Mouse (Mus musculus) lung, postnatal 36 days (tissue): Measurements from ENCODE around the gene Mllt11.

Source experiments
- DNase-seq: peaks from one replicate; pipeline ENCODE4 v3.0.0; 2022; ENCODE audit warnings: mixed read lengths

Gene Mllt11

GRCm38 (mm10) chr3:95231298-95232221, at the start of gene Mllt11:
Mllt11 (minus strand) TSS chr3:95232171.
- DNase-seq: peak; percentile 69

DNA sequence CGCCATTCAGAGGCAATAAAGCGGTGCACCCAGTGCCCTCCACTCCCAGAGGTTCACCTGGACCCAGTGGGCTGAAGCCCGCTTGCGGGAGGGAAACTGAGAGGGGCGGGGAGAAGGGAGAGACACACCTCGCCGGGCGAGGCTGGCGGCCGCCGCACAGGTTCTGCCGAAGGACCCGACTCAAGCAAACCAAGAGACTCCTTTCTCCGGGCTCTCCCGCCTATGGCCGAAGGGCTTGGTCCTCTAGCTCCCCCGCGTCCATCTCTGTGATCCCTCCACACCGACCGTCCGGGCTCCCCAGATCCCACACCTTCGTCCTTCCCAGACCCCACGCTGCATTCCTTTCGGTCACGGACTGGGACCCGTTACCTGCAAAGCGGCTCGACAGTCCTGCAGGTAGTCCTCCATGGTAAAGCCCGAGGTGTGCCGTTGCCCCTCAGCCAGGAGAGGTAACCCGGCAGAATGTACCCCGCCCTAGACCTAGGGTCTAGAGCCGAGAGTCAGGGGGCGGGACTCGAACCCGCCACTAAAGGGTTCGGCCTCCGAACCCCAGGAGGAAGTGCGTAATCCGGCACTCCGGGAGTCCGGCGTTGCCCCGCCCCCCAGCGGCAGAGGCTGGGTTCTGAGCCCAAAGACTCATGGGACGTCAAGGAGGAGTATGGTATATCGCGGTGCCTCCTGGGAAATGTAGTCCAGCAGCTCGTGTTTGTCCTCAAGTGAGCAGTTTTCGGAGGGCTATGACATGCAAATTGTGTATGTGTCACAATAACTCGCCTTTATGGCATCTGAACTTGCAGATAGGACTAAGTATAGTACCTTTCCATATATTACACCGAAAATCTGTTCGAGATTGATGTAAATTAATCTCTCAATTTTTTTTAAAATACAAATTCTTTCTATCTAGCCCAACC, 49.5 kb upstream of the Mllt11 start, which contains the start of the genes Mindy1 and Prune1:
Gene Mindy1, plus strand, starts transcription at position 130 of the 911 bp plus-strand sequence.
Gene Prune1, minus strand, starts transcription at position 861 of the 911 bp plus-strand sequence.
- peak; percentile 100 for DNase-seq

DNA sequence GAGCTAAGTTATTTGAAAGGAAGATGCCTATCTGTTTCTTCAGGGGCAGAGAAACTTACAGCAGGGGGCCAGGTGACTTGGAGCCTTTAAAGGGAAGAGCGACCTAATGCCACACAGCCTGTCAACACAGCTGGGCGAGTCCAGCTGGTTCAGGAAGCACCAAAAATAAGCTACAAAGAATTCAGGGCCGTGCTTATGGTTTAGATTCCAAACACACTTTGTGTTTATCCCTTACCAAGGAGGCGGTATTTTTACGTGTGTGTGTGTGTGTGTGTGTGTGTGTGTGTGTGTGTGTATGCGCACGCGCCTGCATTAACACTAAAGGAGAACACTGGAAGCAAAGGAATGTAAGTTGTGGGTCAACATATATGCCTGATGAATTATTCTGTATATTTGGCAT, 48.8 kb upstream of the Mllt11 start:
- DNase-seq: peak; percentile 70

DNA sequence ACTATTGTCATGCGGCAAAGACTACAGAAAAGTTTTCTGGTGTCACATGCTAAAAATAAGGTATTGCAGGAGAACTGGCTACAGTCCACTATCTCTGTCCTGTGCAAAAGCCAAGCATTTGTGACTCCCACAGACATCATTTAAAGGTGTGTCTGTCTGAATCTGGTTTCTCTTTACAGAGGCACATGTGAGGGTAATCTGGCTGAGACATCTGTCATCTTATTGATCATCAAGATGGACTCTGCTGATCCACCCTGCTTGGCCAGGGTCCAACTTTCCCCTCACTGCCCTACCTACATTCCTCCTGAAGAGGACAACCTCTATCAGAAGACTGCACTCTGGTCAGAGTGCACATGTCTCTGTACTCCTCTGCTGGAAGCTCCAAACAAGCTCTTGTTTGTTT, 45.2 kb upstream of the Mllt11 start:
- DNase-seq: no peak

GRCm38 (mm10) chr3:95276428-95276934, 44.5 kb upstream of the Mllt11 start:
- DNase-seq: no peak

DNA sequence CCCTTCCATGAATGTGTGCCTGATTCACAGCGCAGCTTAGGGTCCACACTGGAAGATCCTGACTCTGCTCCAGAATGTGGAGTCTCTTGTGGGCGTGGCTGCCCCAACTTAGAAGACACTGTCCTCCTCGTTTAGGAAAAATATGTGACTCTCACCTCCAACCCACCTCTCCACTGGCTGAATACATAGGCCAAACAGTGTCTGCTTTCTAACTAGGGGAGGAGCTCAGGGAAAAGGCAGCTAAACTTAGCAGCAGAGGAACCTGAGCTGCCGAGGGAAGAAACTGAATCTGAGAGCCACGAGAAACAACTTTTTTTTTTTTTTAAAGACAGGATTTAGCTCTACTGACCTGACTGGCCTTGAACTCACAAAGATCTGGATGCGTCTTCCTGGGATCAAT, 43.2 kb upstream of the Mllt11 start:
- DNase-seq: no peak

- DNase-seq: no peak
Observed at GRCm38 (mm10) chr3:95274453-95274852, 42.5 kb upstream of the Mllt11 start.

- no peak for DNase-seq
Observed at GRCm38 (mm10) chr3:95273471-95273870, 41.5 kb upstream of the Mllt11 start.

DNA sequence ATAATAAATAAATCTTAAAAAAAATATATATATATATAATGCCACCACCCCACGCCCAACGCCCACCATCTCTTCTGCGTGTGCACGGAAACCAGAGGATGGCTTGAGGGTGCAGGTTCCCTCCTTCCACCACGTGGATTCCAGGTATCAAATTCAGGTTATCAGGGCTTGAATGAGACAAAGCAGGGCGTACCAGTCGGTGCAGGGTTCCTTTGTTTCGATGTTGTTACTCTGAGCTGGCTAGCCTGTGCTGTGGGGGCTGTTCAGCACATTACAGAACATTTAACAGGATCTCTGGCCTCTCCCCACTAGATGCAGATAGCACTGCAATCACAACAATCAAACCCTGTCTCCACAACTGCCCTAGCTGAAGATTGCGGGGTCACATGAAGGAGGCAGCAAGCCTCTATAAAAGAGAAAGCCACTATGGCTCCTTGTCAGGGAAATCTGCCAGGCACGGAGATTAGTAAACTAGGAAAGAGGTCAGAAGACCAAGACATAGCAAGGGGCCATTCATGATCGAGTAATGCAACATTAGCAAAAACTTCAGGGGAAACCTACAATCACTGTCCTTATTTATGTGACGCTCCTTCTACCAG, 38.9 kb upstream of the Mllt11 start:
- DNase-seq: no peak

DNA sequence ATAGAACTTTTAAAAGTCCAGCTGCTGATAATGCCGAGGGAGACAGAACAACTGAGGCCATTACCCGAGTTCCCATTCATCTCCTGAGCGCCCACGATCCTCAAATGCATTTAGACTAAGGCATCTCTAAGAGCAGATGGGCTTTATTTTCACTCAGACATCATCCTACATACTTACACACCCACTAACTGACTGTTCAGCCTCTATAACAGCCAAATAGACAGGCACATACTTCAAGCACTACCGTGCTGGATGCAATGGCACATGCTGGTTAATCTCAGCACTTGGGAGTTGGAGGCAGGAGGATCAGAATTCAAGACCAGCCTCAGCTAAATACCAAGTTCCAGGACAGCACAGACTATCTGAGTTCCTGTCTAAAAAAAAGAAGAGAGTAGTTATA, 37.8 kb upstream of the Mllt11 start:
- no peak for DNase-seq

DNA sequence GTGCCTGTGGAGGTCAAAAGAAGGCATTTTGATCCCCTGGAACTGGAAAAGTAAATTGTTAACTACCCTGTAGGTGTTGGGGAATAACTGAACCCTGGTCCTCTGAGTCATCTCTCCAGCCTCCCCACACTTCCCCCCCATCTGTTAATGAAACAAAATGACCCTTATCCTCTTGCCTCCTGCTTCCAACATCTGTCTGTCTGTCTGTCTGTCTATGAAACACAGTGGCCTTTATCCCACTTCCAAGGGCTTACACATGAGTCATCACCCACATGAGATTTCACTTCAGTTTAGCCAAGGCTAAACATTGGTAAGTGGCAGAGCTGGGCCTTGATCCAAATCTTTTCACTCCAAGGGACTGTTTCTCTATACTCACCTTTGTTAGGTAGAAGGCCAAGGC, 35.9 kb upstream of the Mllt11 start:
- DNase-seq: peak; percentile 47

- DNase-seq: no peak
Observed at GRCm38 (mm10) chr3:95266052-95266451, 34.1 kb upstream of the Mllt11 start.

DNA sequence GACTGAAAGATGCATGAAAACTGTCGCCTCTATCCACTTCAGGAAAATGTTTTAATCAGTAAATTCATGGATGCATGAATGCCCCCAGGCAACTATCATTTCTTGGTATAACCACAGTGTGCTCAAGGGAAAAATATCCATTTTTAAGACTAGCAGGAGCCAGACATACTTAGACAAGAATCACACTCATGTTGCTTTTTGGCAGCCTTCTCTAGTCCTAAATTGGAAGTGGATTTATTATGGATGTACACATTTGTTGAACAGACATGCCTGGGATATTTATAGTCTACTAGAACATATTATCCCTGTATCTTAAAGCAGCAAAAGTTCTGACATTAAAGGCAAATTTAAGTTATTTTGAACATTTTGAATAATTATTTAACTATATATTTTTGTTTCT, 32.8 kb upstream of the Mllt11 start:
- DNase-seq: no peak

GRCm38 (mm10) chr3:95263089-95263739, 31.2 kb upstream of the Mllt11 start:
- peak; percentile 89 for DNase-seq

DNA sequence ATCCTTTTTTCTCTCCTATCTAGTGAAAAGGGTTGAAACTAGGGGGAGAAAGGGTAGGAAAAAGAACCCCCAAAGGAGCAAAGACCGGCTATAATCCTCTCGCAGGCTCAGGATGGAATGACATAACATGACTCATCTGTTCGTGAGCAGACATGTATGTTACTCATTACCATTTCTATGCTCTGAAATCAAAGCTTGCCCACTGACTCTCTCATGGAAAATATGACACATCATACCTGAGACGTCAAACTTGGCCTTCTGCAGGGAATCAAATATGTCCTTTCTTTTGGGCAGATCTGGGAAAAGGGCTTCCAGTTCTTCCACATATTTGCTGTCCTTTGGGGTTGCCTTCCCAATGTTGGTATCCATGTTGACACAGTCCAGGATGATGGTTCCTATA, 30.0 kb upstream of the Mllt11 start:
- DNase-seq: no peak

GRCm38 (mm10) chr3:95256931-95257330, 25.0 kb upstream of the Mllt11 start:
- no peak for DNase-seq

DNA sequence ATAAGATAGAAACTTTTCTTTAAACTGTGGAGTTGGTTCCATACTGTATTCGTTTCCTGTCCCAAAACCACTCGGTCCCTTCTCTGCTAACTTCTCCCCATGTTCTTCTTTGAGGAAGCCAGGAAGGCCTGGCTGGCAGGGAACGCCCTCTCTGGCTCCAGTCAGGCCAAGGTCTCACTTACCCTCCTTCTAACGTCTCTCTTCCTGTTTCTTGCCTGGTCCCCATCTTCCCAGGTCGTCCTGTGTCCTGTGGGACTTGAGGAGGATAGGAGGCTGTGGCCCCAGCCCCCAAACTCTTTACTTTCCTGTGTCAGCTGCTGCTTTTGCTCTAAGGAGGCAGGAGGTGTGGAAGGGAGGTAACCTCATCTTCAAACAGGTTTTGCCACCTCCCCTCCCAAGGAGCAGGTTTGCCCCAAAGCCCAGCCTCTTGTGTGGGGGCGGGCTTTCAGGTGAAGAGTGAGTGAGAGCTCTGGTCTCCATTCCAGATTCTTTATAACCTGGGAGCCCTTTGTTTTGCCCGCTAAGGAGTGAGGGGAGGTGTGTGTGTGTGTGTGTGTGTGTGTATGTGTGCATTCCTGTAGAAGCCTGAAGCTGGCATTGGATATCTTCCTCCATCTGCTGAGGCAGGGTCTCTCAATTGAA, 18.9 kb upstream of the Mllt11 start, which contains the start of gene Bnipl:
Gene Bnipl, minus strand, starts transcription at position 411 of the 642 bp plus-strand sequence.
- peak; percentile 53 for DNase-seq

GRCm38 (mm10) chr3:95250361-95250760, 18.4 kb upstream of the Mllt11 start:
- no peak for DNase-seq

DNA sequence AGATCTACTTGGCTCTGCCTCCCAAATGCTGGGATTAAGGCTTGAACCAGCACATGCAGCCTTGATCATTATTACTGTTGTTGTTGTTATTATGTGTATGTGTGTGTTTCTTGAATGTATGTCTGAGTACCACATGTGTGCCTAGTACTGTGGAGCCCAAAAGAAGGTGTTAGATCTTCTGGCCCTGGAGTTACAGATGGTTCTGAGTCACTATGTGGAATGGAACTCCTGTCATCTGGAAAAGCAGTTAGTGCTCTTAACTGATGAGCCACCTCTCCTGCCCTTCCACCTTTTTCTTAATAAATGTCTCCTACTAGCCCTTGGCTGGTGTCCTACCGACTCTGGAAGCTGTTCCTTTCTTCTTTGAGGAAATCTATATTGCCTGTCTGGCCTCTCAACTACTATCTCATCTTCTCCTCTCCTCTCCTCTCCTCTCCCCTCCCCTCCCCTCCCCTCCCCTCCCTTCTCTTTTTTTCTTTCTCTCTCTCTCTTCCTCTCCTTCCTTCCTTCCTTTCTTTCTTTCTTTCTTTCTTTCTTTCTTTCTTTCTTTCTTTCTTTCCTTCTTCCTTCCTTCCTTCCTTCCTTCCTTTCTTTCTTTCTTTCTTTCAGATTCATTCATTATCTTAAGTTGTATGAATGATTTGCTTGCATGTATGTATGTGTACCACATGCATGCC, 15.8 kb upstream of the Mllt11 start:
- DNase-seq: no peak

DNA sequence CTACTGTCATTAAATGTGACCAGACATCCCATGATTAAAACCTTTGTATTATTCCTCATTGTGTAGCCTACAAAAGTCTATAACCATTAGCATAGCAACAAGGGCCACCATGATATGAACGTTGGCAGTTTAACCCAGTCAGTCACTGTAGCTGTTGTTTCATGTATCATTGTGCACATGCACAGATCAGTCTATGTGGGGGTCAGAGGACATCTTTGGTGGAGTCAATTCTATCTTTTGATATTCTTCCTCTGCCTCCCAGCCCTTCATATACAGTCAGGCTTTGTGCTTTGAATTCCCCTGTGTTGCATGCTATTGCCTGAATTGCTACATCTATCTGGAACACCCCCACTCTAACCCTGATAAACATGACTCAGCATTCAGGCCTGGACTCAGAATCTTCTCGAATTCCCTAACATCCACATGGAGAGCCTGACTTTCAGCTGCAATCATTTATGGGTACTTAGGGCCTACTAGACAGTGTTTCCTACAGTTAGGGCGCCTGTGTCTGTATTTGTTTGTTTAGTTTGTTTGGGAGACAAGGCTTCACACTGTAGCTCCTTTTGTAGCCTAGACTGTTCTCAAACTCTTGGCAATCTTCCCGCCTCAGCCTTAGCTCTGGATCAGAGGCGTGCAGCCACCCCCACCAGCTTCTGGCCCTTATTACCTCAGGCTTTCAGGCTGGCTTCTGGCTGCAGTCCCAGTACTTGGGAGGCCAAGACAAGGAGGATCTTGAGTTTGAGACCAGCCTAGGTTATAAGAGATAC, 14.7 kb upstream of the Mllt11 start:
- peak; percentile 70 for DNase-seq
